Mouse (Mus musculus) lung, postnatal 0 days (tissue): ENCODE data around the gene Flrt2. TPM values are rescaled to one million over a fixed set of nuclear protein-coding genes. Genes with fewer than 3 reads are reported as not detected.
A peak's percentile ranks its signal among the peaks of the same experiment; 100 is the strongest.

Experiments used
- ATAC-seq: fragments of 200-750 bp; cut with Nextera tagmentation; 2 replicates; pipeline ENCODE4 v1.8.0; 2017; ENCODE audit warnings: moderate library complexity
- DNase-seq: peaks from one replicate; pipeline ENCODE4 v3.0.0-alpha.2; 2016; ENCODE audit warnings: low spot score
- H3K27ac ChIP-seq: fragments of 300-500 bp; sonication (generic); 2 replicates; pipeline ENCODE4 v1.5.1; 2014; ENCODE audit warnings: antibody characterized with exemption, mild to moderate bottlenecking, low read length, mixed read lengths
- H3K27me3 ChIP-seq: fragments of 300-500 bp; sonication (generic); replicated peaks from 2 replicates; pipeline ENCODE4 v1.6.1; 2014; ENCODE audit warnings: low read length, mixed read lengths; ENCODE audit not compliant: insufficient read depth
- H3K36me3 ChIP-seq: fragments of 300-500 bp; sonication (generic); 2 replicates; pipeline ENCODE4 v1.6.1; 2014; ENCODE audit warnings: low read length, mixed read lengths; ENCODE audit not compliant: insufficient read depth
- H3K4me1 ChIP-seq: fragments of 300-500 bp; sonication (generic); 2 replicates; pipeline ENCODE4 v1.6.1; 2014; ENCODE audit warnings: antibody characterized with exemption, low read depth, low read length, mixed read lengths; ENCODE audit not compliant: insufficient read depth
- H3K4me2 ChIP-seq: fragments of 300-500 bp; sonication (generic); replicated peaks from 2 replicates; pipeline ENCODE4 v1.6.1; 2014; ENCODE audit warnings: low read depth, mild to moderate bottlenecking, low read length, moderate library complexity, mixed read lengths
- H3K4me3 ChIP-seq: fragments of 300-500 bp; sonication (generic); 2 replicates; pipeline ENCODE4 v1.5.1; 2014; ENCODE audit warnings: low read depth, low read length
- H3K9ac ChIP-seq: fragments of 300-500 bp; sonication (generic); replicated peaks from 2 replicates; pipeline ENCODE4 v1.6.1; 2014; ENCODE audit warnings: low read depth, mild to moderate bottlenecking
- H3K9me3 ChIP-seq: fragments of 300-500 bp; sonication (generic); 2 replicates; pipeline ENCODE4 v1.6.1; 2016; ENCODE audit warnings: low read length, mixed read lengths
- CTCF ChIP-seq: IDR thresholded peaks from 2 replicates; pipeline ENCODE4 v1.5.1; 2016; ENCODE audit warnings: antibody characterized with exemption, mild to moderate bottlenecking
- EP300 ChIP-seq: IDR thresholded peaks from 2 replicates; pipeline ENCODE4 v1.6.1; 2016; ENCODE audit warnings: antibody characterized with exemption, mild to moderate bottlenecking, control low read depth
- WGBS: fragments of 180-500 bp; shearing (Covaris S2); extraction: QIAGEN DNeasy Blood & Tissue Kit; methylation state at CpG from one replicate; pipeline ENCODE4 v1.1.7; 2014; 5-methylcytosine and 5-hydroxymethylcytosine counted together
- polyA plus RNA-seq: library from polyadenylated mRNA; unstranded; fragments of >200 nt; fragmentation: Nextera tagmentation; extraction: Ambion mirVana; gene quantifications from 2 replicates; pipeline ENCODE4 v1.2.1, GENCODE M21; 2015

Gene Flrt2
- polyA plus RNA-seq, 1 experiment from 2014 or later = 1.7 TPM

- no peaks in the 10 kb centered on the region for H3K4me1 ChIP-seq
- ATAC-seq (no peak), DNase-seq (no peak)
- H3K27ac ChIP-seq = no peak overlapping the region
- WGBS = 44% methylated on average over 5 of the region's 5 CpGs
- H3K4me3 ChIP-seq = no peak overlapping the region
- H3K4me2 ChIP-seq = no peak overlapping the region
- H3K9me3 ChIP-seq = no peaks in the 10 kb centered on the region
- no peak overlapping the region for H3K9ac ChIP-seq
- no peaks in the 10 kb centered on the region for H3K36me3 ChIP-seq
- TF ChIP-seq CTCF (no peak), EP300 (no peak)
- no peaks in the 10 kb centered on the region for H3K27me3 ChIP-seq
Measured at GRCm38 (mm10) chr12:95675711-95676110, 16.3 kb upstream of the Flrt2 start.

- H3K4me1 ChIP-seq = peaks cover 15% of the 10 kb centered on the region; the same call in 1 of the 2 replicates
- no peak overlapping the region for H3K4me3 ChIP-seq
- no peak for ATAC-seq
- 11% methylated on average over 9 of the region's 9 CpGs for WGBS
- TF ChIP-seq EP300 = no peak
- TF ChIP-seq CTCF = peak; percentile 80
- no peak overlapping the region for H3K27ac ChIP-seq
- H3K36me3 ChIP-seq = no peaks in the 10 kb centered on the region
- peaks cover 16% of the 10 kb centered on the region for H3K27me3 ChIP-seq
- no peak overlapping the region for H3K9ac ChIP-seq
- no peaks in the 10 kb centered on the region for H3K9me3 ChIP-seq
- DNase-seq = peak; percentile 72
- H3K4me2 ChIP-seq = no peak overlapping the region
Measured at GRCm38 (mm10) chr12:95690819-95691218, 1.2 kb upstream of the Flrt2 start.

- 8% methylated on average over 13 of the region's 13 CpGs for WGBS
- H3K36me3 ChIP-seq = no peaks in the 10 kb centered on the region
- peak overlapping the region; percentile 87 for H3K4me2 ChIP-seq
- no peaks in the 10 kb centered on the region for H3K9me3 ChIP-seq
- no peak overlapping the region for H3K27ac ChIP-seq
- H3K27me3 ChIP-seq = peaks cover 16% of the 10 kb centered on the region
- peak overlapping the region; percentile 65; the same call in 1 of the 2 replicates for H3K4me3 ChIP-seq
- TF ChIP-seq CTCF = no peak
- no peak for TF ChIP-seq EP300
- DNase-seq (no peak), ATAC-seq (no peak)
- no peak overlapping the region for H3K9ac ChIP-seq
- peaks cover 15% of the 10 kb centered on the region; the same call in 1 of the 2 replicates for H3K4me1 ChIP-seq
Measured at GRCm38 (mm10) chr12:95692948-95693650, 1.1 kb downstream of the Flrt2 start.

- peak; percentile 21; the same call in 1 of the 2 replicates for ATAC-seq
- peak; percentile 30 for TF ChIP-seq CTCF
- TF ChIP-seq EP300 = 0 out of 2 replicates have a peak, but pooled peaks have one; percentile 20
- DNase-seq = peak; percentile 48
- 0 out of 2 replicates have a peak overlapping the region, but pooled peaks have one; percentile 0 for H3K9ac ChIP-seq
- no peaks in the 10 kb centered on the region for H3K9me3 ChIP-seq
- H3K36me3 ChIP-seq = no peaks in the 10 kb centered on the region
- H3K4me2 ChIP-seq = peak overlapping the region; percentile 87
- 1% methylated on average over 28 of the region's 28 CpGs for WGBS
- peak overlapping the region; percentile 65 for H3K4me3 ChIP-seq
- peaks cover 16% of the 10 kb centered on the region for H3K27me3 ChIP-seq
- H3K27ac ChIP-seq = no peak overlapping the region
- H3K4me1 ChIP-seq = peaks cover 15% of the 10 kb centered on the region; the same call in 1 of the 2 replicates
Measured at GRCm38 (mm10) chr12:95693651-95694471, 1.8 kb downstream of the Flrt2 start.

- H3K4me3 ChIP-seq = peak overlapping the region; percentile 65
- H3K27ac ChIP-seq = no peak overlapping the region
- H3K9ac ChIP-seq = 0 out of 2 replicates have a peak overlapping the region, but pooled peaks have one; percentile 0
- TF ChIP-seq EP300 = no peak
- no peak for TF ChIP-seq CTCF
- WGBS = 0% methylated on average over 8 of the region's 8 CpGs
- H3K27me3 ChIP-seq = peaks cover 16% of the 10 kb centered on the region
- DNase-seq = peak; percentile 6
- ATAC-seq = no peak
- H3K36me3 ChIP-seq = no peaks in the 10 kb centered on the region
- peak overlapping the region; percentile 87 for H3K4me2 ChIP-seq
- H3K9me3 ChIP-seq = no peaks in the 10 kb centered on the region
- H3K4me1 ChIP-seq = peaks cover 15% of the 10 kb centered on the region; the same call in 1 of the 2 replicates
Measured at GRCm38 (mm10) chr12:95694507-95694906, 2.5 kb downstream of the Flrt2 start.
